Mouse (Mus musculus) heart, embryonic 13.5 days (tissue): ENCODE data around the gene Prkaa2. TPM values are rescaled to one million over a fixed set of nuclear protein-coding genes. Genes with fewer than 3 reads are reported as not detected.

ENCODE experiments used
- ATAC-seq: fragments of 200-750 bp; cut with Nextera tagmentation; 2 replicates; pipeline ENCODE4 v1.8.0; 2017; ENCODE audit warnings: moderate TSS enrichment; ENCODE audit not compliant: insufficient number of reproducible peaks, low FRiP score, low TSS enrichment; ENCODE audit errors: extremely low read depth
- H3K27ac ChIP-seq: fragments of 300-500 bp; sonication (generic); replicated peaks from 2 replicates; pipeline ENCODE4 v1.5.1; 2015; ENCODE audit warnings: moderate library complexity, mild to moderate bottlenecking, inconsistent platforms
- H3K27me3 ChIP-seq: fragments of 300-500 bp; sonication (generic); replicated peaks from 2 replicates; pipeline ENCODE4 v1.6.1; 2015; ENCODE audit warnings: mild to moderate bottlenecking, inconsistent platforms
- H3K36me3 ChIP-seq: fragments of 300-500 bp; sonication (generic); 2 replicates; pipeline ENCODE4 v1.6.1; 2015; ENCODE audit warnings: mild to moderate bottlenecking, inconsistent platforms
- H3K4me1 ChIP-seq: fragments of 300-500 bp; sonication (generic); 2 replicates; pipeline ENCODE4 v1.6.1; 2015; ENCODE audit warnings: inconsistent platforms
- H3K4me2 ChIP-seq: fragments of 300-500 bp; sonication (generic); 2 replicates; pipeline ENCODE4 v1.6.1; 2015; ENCODE audit warnings: inconsistent platforms, mild to moderate bottlenecking, moderate library complexity
- H3K4me3 ChIP-seq: fragments of 300-500 bp; sonication (generic); 2 replicates; pipeline ENCODE4 v1.5.1; 2015; ENCODE audit warnings: moderate library complexity, mild to moderate bottlenecking, inconsistent platforms
- H3K9ac ChIP-seq: fragments of 300-500 bp; sonication (generic); 2 replicates; pipeline ENCODE4 v1.6.1; 2015; ENCODE audit warnings: inconsistent platforms, mild to moderate bottlenecking, moderate library complexity
- H3K9me3 ChIP-seq: fragments of 300-500 bp; sonication (generic); 2 replicates; pipeline ENCODE4 v1.6.1; 2016; ENCODE audit warnings: inconsistent platforms
- WGBS: fragments of 180-500 bp; shearing (Covaris S2); methylation state at CpG from one replicate; pipeline ENCODE4 v1.1.7; 2015; ENCODE audit warnings: mixed read lengths; 5-methylcytosine and 5-hydroxymethylcytosine counted together
- polyA plus RNA-seq: library from polyadenylated mRNA; unstranded; fragments of >200 nt; fragmentation: Nextera tagmentation; extraction: Ambion mirVana; gene quantifications from 2 replicates; pipeline ENCODE4 v1.2.1, GENCODE M21; 2015

Prkaa2 gene
- polyA plus RNA-seq: 30.5 and 33.9 TPM in 2 replicates

GRCm38 (mm10) chr4:105109199-105109989, at the start of gene Prkaa2:
Gene Prkaa2 (minus strand): TSS chr4:105109890.
- ATAC-seq: peak; percentile 77; the same call in 1 of the 2 replicates
- Histone ChIP-seq H3K9me3 (no peaks in the 10 kb centered on the region), H3K4me3 (peak within 1 kb of the TSS; percentile 85), H3K9ac (peak within 1 kb of the TSS; percentile 97), H3K4me1 (peaks cover 33% of the 10 kb centered on the region), H3K27me3 (peaks cover 5% of the 10 kb centered on the region; the same call in 1 of the 2 replicates), H3K4me2 (peak within 1 kb of the TSS; percentile 86), H3K27ac (peak within 1 kb of the TSS; percentile 96), H3K36me3 (no peaks in the 10 kb centered on the region)
- under 1% methylated on average over 72 of the region's 80 CpGs for WGBS

GRCm38 (mm10) chr4:105159531-105159870, 49.8 kb upstream of the Prkaa2 start:
- H3K36me3 ChIP-seq: peaks cover 19% of the 10 kb centered on the region
- WGBS: 24% methylated on average over 6 of the region's 6 CpGs

GRCm38 (mm10) chr4:105158651-105159530, 49.2 kb upstream of the Prkaa2 start:
- H3K9ac ChIP-seq: peak overlapping the region; percentile 88
- H3K9me3 ChIP-seq: no peaks in the 10 kb centered on the region
- H3K4me3 ChIP-seq: peak overlapping the region; percentile 91
- H3K27ac ChIP-seq: peak overlapping the region; percentile 91
- ATAC-seq: no peak
- H3K4me2 ChIP-seq: peak overlapping the region; percentile 84
- H3K4me1 ChIP-seq: peaks cover 17% of the 10 kb centered on the region
- H3K27me3 ChIP-seq: peaks cover 7% of the 10 kb centered on the region
- peaks cover 18% of the 10 kb centered on the region for H3K36me3 ChIP-seq
- WGBS: 4% methylated on average over 18 of the region's 18 CpGs

More at GRCm38 (mm10) chr4:105159531-105159870, 49.8 kb upstream of the Prkaa2 start:
- Histone ChIP-seq H3K27ac (no peak overlapping the region), H3K9me3 (no peaks in the 10 kb centered on the region), H3K4me3 (peak overlapping the region; percentile 91), H3K27me3 (peaks cover 7% of the 10 kb centered on the region), H3K4me2 (peak overlapping the region; percentile 84), H3K4me1 (peaks cover 17% of the 10 kb centered on the region), H3K9ac (peak overlapping the region; percentile 88)
- no peak for ATAC-seq

- peak overlapping the region; percentile 84 for H3K4me2 ChIP-seq
- H3K27ac ChIP-seq: peak overlapping the region; percentile 91
- no peaks in the 10 kb centered on the region for H3K9me3 ChIP-seq
- H3K27me3 ChIP-seq: peaks cover 7% of the 10 kb centered on the region
- under 1% methylated on average over 26 of the region's 26 CpGs for WGBS
- peak; percentile 45; the same call in 1 of the 2 replicates for ATAC-seq
- peaks cover 18% of the 10 kb centered on the region for H3K36me3 ChIP-seq
- peak overlapping the region; percentile 88 for H3K9ac ChIP-seq
- peaks cover 17% of the 10 kb centered on the region for H3K4me1 ChIP-seq
- H3K4me3 ChIP-seq: peak overlapping the region; percentile 91
These were observed 48.5 kb upstream of the Prkaa2 start for GRCm38 (mm10) chr4:105158169-105158555.

GRCm38 (mm10) chr4:105157276-105158168, 47.8 kb upstream of the Prkaa2 start, which contains the start of gene Plpp3:
Gene Plpp3 (plus strand): TSS chr4:105157347.
- WGBS: under 1% methylated on average over 75 of the region's 77 CpGs
- Histone ChIP-seq H3K27ac (peak within 1 kb of the TSS; percentile 91), H3K4me2 (peak within 1 kb of the TSS; percentile 84), H3K36me3 (peaks cover 17% of the 10 kb centered on the region), H3K4me3 (peak within 1 kb of the TSS; percentile 91), H3K9ac (peak within 1 kb of the TSS; percentile 88), H3K9me3 (no peaks in the 10 kb centered on the region), H3K4me1 (peaks cover 17% of the 10 kb centered on the region), H3K27me3 (peaks cover 7% of the 10 kb centered on the region)
- ATAC-seq: peak; percentile 59; the same call in 1 of the 2 replicates

- peak overlapping the region; percentile 91 for H3K4me3 ChIP-seq
- H3K27ac ChIP-seq: peak overlapping the region; percentile 91
- H3K27me3 ChIP-seq: peaks cover 7% of the 10 kb centered on the region
- peak overlapping the region; percentile 84 for H3K4me2 ChIP-seq
- peaks cover 13% of the 10 kb centered on the region for H3K36me3 ChIP-seq
- peak overlapping the region; percentile 88 for H3K9ac ChIP-seq
- H3K9me3 ChIP-seq: no peaks in the 10 kb centered on the region
- ATAC-seq: no peak
- 2% methylated on average over 4 of the region's 4 CpGs for WGBS
- H3K4me1 ChIP-seq: peaks cover 17% of the 10 kb centered on the region
These were observed 47.2 kb upstream of the Prkaa2 start for GRCm38 (mm10) chr4:105156955-105157275.

GRCm38 (mm10) chr4:105156281-105156680, 46.6 kb upstream of the Prkaa2 start:
- Histone ChIP-seq H3K9me3 (no peaks in the 10 kb centered on the region), H3K27ac (no peak overlapping the region), H3K4me2 (no peak overlapping the region), H3K4me3 (no peak overlapping the region; the same call in 1 of the 2 replicates), H3K4me1 (peaks cover 17% of the 10 kb centered on the region), H3K36me3 (peaks cover 7% of the 10 kb centered on the region), H3K27me3 (peaks cover 7% of the 10 kb centered on the region), H3K9ac (no peak overlapping the region)
- WGBS: 74% methylated on average over 7 of the region's 7 CpGs
- no peak for ATAC-seq

- H3K27me3 ChIP-seq: peaks cover 7% of the 10 kb centered on the region; the same call in 1 of the 2 replicates
- no peaks in the 10 kb centered on the region for H3K4me1 ChIP-seq
- 67% methylated on average over 3 of the region's 3 CpGs for WGBS
- H3K9ac ChIP-seq: no peak overlapping the region
- no peaks in the 10 kb centered on the region for H3K36me3 ChIP-seq
- no peak overlapping the region for H3K27ac ChIP-seq
- no peak overlapping the region for H3K4me2 ChIP-seq
- no peak overlapping the region for H3K4me3 ChIP-seq
- H3K9me3 ChIP-seq: no peaks in the 10 kb centered on the region
- ATAC-seq: no peak
These were observed 43.5 kb upstream of the Prkaa2 start for GRCm38 (mm10) chr4:105153227-105153626.

GRCm38 (mm10) chr4:105151911-105152690, 42.4 kb upstream of the Prkaa2 start:
- Histone ChIP-seq H3K9me3 (no peaks in the 10 kb centered on the region), H3K27ac (no peak overlapping the region), H3K36me3 (no peaks in the 10 kb centered on the region), H3K4me2 (no peak overlapping the region), H3K4me3 (no peak overlapping the region), H3K4me1 (no peaks in the 10 kb centered on the region), H3K27me3 (peaks cover 7% of the 10 kb centered on the region; the same call in 1 of the 2 replicates), H3K9ac (no peak overlapping the region)
- ATAC-seq: no peak
- 40% methylated on average over 14 of the region's 14 CpGs for WGBS

GRCm38 (mm10) chr4:105149492-105149891, 39.8 kb upstream of the Prkaa2 start:
- H3K4me1 ChIP-seq: no peaks in the 10 kb centered on the region
- 0 out of 2 replicates have a peak, but pooled peaks cover under 1% of the 10 kb centered on the region for H3K27me3 ChIP-seq
- H3K36me3 ChIP-seq: no peaks in the 10 kb centered on the region
- H3K4me2 ChIP-seq: no peak overlapping the region
- H3K9ac ChIP-seq: no peak overlapping the region
- no peak overlapping the region for H3K4me3 ChIP-seq
- peaks cover 3% of the 10 kb centered on the region; the same call in 1 of the 2 replicates for H3K9me3 ChIP-seq
- H3K27ac ChIP-seq: no peak overlapping the region
- no peak for ATAC-seq
- WGBS: 81% methylated on average over 7 of the region's 7 CpGs
